Mouse (Mus musculus) liver, embryonic 14.5 days (tissue): ENCODE results near the gene Edc4. TPM values are rescaled to one million over a fixed set of nuclear protein-coding genes. Genes with fewer than 3 reads are reported as not detected.

Experiments used
- ATAC-seq: fragments of 200-750 bp; cut with Nextera tagmentation; 2 replicates; pipeline ENCODE4 v1.8.0; 2017; ENCODE audit warnings: moderate number of reproducible peaks, mild to moderate bottlenecking, moderate library complexity; ENCODE audit not compliant: insufficient read depth
- DNase-seq, 3 experiments: peaks; one replicate each; pipeline ENCODE4 v3.0.0-alpha.2; 2012 to 2013; ENCODE audit warnings: low read depth in 3 of 3, low spot score in 3 of 3
- H3K27ac ChIP-seq: fragments of 300-500 bp; sonication (generic); 2 replicates; pipeline ENCODE4 v1.5.1; 2014; ENCODE audit warnings: moderate library complexity, mild to moderate bottlenecking, control low read depth, inconsistent platforms
- H3K27me3 ChIP-seq: fragments of 300-500 bp; sonication (generic); 2 replicates; pipeline ENCODE4 v1.6.1; 2014; ENCODE audit warnings: mild to moderate bottlenecking, low read length, moderate library complexity; ENCODE audit not compliant: control insufficient read depth, insufficient read depth
- H3K36me3 ChIP-seq: fragments of 300-500 bp; sonication (generic); replicated peaks from 2 replicates; pipeline ENCODE4 v1.6.1; 2014; ENCODE audit warnings: low read depth; ENCODE audit not compliant: control insufficient read depth, insufficient read depth
- H3K4me1 ChIP-seq, 2 experiments: fragments of 200-500 bp in 1 of 2; fragments of 300-500 bp in 1 of 2; sonication (generic) in 1 of 2; replicated peaks; 2 replicates each; pipeline ENCODE4 v1.6.1; 2012 to 2014; ENCODE audit warnings: antibody characterized with exemption in 1 of 2, inconsistent platforms in 1 of 2, low read length in 1 of 2; ENCODE audit not compliant: control insufficient read depth in 2 of 2, insufficient read depth in 2 of 2
- H3K4me2 ChIP-seq: fragments of 300-500 bp; sonication (generic); 2 replicates; pipeline ENCODE4 v1.6.1; 2014; ENCODE audit warnings: low read depth, mild to moderate bottlenecking, control low read depth, moderate library complexity
- H3K4me3 ChIP-seq, 2 experiments: fragments of 200-500 bp in 1 of 2; fragments of 300-500 bp in 1 of 2; sonication (generic) in 1 of 2; 2 replicates each; pipeline ENCODE4 v1.5.1; 2012 to 2014; ENCODE audit warnings: low read depth in 2 of 2, low read length in 2 of 2, mild to moderate bottlenecking in 2 of 2, control low read depth in 1 of 2, inconsistent platforms in 1 of 2, moderate library complexity in 1 of 2; ENCODE audit not compliant: insufficient read depth in 1 of 2
- H3K9ac ChIP-seq: fragments of 300-500 bp; sonication (generic); replicated peaks from 2 replicates; pipeline ENCODE4 v1.6.1; 2014; ENCODE audit warnings: mild to moderate bottlenecking, control low read depth, moderate library complexity
- H3K9me3 ChIP-seq: fragments of 300-500 bp; sonication (generic); 2 replicates; pipeline ENCODE4 v1.6.1; 2016; ENCODE audit warnings: low read length, mixed read lengths; ENCODE audit not compliant: control insufficient read depth
- CTCF ChIP-seq: IDR thresholded peaks from 2 replicates; pipeline ENCODE4 v1.5.1; 2016; ENCODE audit warnings: antibody characterized with exemption, low read depth, control low read depth
- EP300 ChIP-seq: IDR thresholded peaks from 2 replicates; pipeline ENCODE4 v1.6.1; 2016; ENCODE audit warnings: antibody characterized with exemption, low read depth
- WGBS: fragments of 180-500 bp; shearing (Covaris S2); extraction: QIAGEN DNeasy Blood & Tissue Kit; methylation state at CpG from one replicate; pipeline ENCODE4 v1.1.7; 2014; ENCODE audit not compliant: insufficient replicate concordance; 5-methylcytosine and 5-hydroxymethylcytosine counted together
- polyA plus RNA-seq, 2 experiments: library from polyadenylated mRNA; depleted of rRNA in 1 of 2; stranded (reverse) in 1 of 2; unstranded in 1 of 2; fragments of >200 nt; fragmentation: Nextera tagmentation in 1 of 2; extraction: Ambion mirVana in 1 of 2; gene quantifications; 2 replicates each; pipeline versions ENCODE4 v1.2.1 to v1.2.3; 2012 to 2014

Gene Edc4
- polyA plus RNA-seq, 2 experiments: 9.9 to 17.5 TPM

DNA sequence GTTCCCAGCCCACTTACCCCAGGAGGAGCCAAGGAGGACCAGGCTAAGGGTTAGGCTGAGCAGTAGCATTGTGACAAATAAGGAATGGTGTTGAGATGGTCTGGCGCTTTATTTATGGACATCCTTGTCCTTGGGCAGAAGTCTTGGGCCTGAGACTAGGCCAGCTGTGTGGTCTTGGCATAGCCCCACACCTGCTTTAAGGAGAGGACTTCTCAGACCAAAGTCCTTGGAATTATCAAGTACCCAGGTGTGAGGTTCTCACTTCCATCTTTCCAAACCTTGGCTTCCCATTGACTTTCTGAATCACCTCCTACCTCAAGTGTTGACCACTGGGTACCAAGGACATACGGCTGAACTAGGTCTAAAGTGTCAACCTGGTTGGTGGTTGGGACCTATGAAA, 53.1 kb downstream of the Edc4 start, which contains the start of gene Ctrl:
Gene Ctrl, minus strand, starts transcription at position 101 of the 400 bp plus-strand sequence.
- Histone ChIP-seq H3K27ac (no peak within 1 kb of the TSS), H3K9ac (no peak within 1 kb of the TSS), H3K36me3 (no peaks in the 10 kb centered on the region), H3K27me3 (no peaks in the 10 kb centered on the region), H3K4me3 (no peak within 1 kb of the TSS), H3K4me2 (no peak within 1 kb of the TSS), H3K4me1 (peaks cover 16 to 26% of the 10 kb centered on the region in 2 experiments), H3K9me3 (no peaks in the 10 kb centered on the region)
- ATAC-seq: no peak
- DNase-seq: no peak
- 72% methylated on average over 2 of the region's 2 CpGs for WGBS
- TF ChIP-seq EP300 (no peak), CTCF (no peak)

DNA sequence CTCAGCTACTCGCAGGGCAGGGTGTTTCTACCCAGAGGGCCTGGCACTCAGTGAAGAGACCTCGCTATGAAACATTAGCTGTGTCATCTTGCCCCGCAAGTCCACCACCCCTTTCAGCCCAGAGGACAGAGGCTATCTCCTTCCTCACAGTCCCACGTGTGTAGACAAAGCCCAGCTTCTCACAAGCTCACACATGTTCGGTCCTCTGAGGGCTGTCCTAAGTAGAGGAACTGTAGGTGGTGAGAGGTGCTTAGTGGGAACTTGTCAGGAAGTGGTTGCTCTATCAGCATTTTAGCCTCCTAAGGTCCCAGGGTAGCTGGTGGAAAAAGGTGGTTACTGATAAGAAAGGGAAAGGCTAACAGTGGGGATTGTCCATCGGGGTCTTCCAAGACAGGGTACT, 54.4 kb downstream of the Edc4 start:
- Histone ChIP-seq H3K4me3 (no peak overlapping the region), H3K36me3 (no peaks in the 10 kb centered on the region), H3K9ac (no peak overlapping the region), H3K27ac (peak overlapping the region; percentile 25), H3K4me1 (peaks cover 16 to 26% of the 10 kb centered on the region in 2 experiments), H3K27me3 (no peaks in the 10 kb centered on the region), H3K9me3 (no peaks in the 10 kb centered on the region), H3K4me2 (peak overlapping the region; percentile 92)
- 12% methylated on average over 6 of the region's 6 CpGs for WGBS
- 0 out of 2 replicates have a peak, but pooled peaks have one; percentile 10 for TF ChIP-seq EP300
- no peak for TF ChIP-seq CTCF
- ATAC-seq: no peak
- DNase-seq: no peak

- TF ChIP-seq EP300: no peak
- H3K4me2 ChIP-seq: peak overlapping the region; percentile 92
- H3K4me3 ChIP-seq: peak overlapping the region; percentile 80 to 84
- no peak for ATAC-seq
- 16% methylated on average over 7 of the region's 7 CpGs for WGBS
- no peaks in the 10 kb centered on the region for H3K27me3 ChIP-seq
- no peak for DNase-seq
- H3K4me1 ChIP-seq: peaks cover 16 to 26% of the 10 kb centered on the region in 2 experiments
- H3K27ac ChIP-seq: peak overlapping the region; percentile 25
- H3K36me3 ChIP-seq: no peaks in the 10 kb centered on the region
- H3K9me3 ChIP-seq: no peaks in the 10 kb centered on the region
- 0 out of 2 replicates have a peak overlapping the region, but pooled peaks have one; percentile 9 for H3K9ac ChIP-seq
These were observed 55.4 kb downstream of the Edc4 start for GRCm38 (mm10) chr8:105935863-105936603.

GRCm38 (mm10) chr8:105936866-105937475, 56.3 kb downstream of the Edc4 start:
- H3K4me3 ChIP-seq: peak overlapping the region; percentile 80 to 84
- TF ChIP-seq CTCF (no peak), EP300 (no peak)
- WGBS: 0% methylated on average over 30 of the region's 30 CpGs
- DNase-seq (peak; percentile 78 to 81 (median 79)), ATAC-seq (peak; percentile 81)
- no peaks in the 10 kb centered on the region for H3K9me3 ChIP-seq
- peaks cover 16 to 26% of the 10 kb centered on the region in 2 experiments for H3K4me1 ChIP-seq
- H3K4me2 ChIP-seq: peak overlapping the region; percentile 92
- no peaks in the 10 kb centered on the region for H3K36me3 ChIP-seq
- peak overlapping the region; percentile 68 for H3K27ac ChIP-seq
- peak overlapping the region; percentile 86 for H3K9ac ChIP-seq
- H3K27me3 ChIP-seq: no peaks in the 10 kb centered on the region
